Mouse (Mus musculus): Measurements from ENCODE around the gene Pak4. TPM values are rescaled to one million over a fixed set of nuclear protein-coding genes. Genes with fewer than 3 reads are reported as not detected.

The Pak4 gene
- polyA plus RNA-seq, 1 experiment from 2014 or later = 43.4 TPM

- H3K4me3 ChIP-seq = no peak overlapping the region
- no peak overlapping the region for H3K27ac ChIP-seq
- 73% methylated on average over 5 of the region's 5 CpGs for WGBS
- H3K36me3 ChIP-seq = no peaks in the 10 kb centered on the region
- no peak overlapping the region for H3K9ac ChIP-seq
- H3K4me2 ChIP-seq (replicated peaks) = no peak overlapping the region
- no peaks in the 10 kb centered on the region for H3K9me3 ChIP-seq
- H3K4me1 ChIP-seq = no peaks in the 10 kb centered on the region
- ATAC-seq (ENCODE audit: insufficient number of reproducible peaks, insufficient read depth, low FRiP score, low TSS enrichment) = no peak
- no peaks in the 10 kb centered on the region for H3K27me3 ChIP-seq
Measured at GRCm38 (mm10) chr7:28603136-28603535, 5.2 kb upstream of the Pak4 start.

GRCm38 (mm10) chr7:28601668-28602067 is 3.7 kb upstream of the Pak4 start:
- no peak overlapping the region for H3K27ac ChIP-seq
- H3K4me3 ChIP-seq = no peak overlapping the region
- WGBS = 26% methylated on average over 7 of the region's 7 CpGs
- H3K9me3 ChIP-seq = no peaks in the 10 kb centered on the region
- H3K4me1 ChIP-seq = peaks cover 7% of the 10 kb centered on the region
- no peak overlapping the region for H3K4me2 ChIP-seq (replicated peaks)
- H3K9ac ChIP-seq = no peak overlapping the region
- no peaks in the 10 kb centered on the region for H3K36me3 ChIP-seq
- H3K27me3 ChIP-seq = no peaks in the 10 kb centered on the region
- no peak for ATAC-seq (ENCODE audit: insufficient number of reproducible peaks, insufficient read depth, low FRiP score, low TSS enrichment)

GRCm38 (mm10) chr7:28601029-28601428 is 3.0 kb upstream of the Pak4 start:
- Histone ChIP-seq H3K4me1 (peaks cover 13% of the 10 kb centered on the region), H3K9me3 (no peaks in the 10 kb centered on the region), H3K27me3 (no peaks in the 10 kb centered on the region), H3K9ac (no peak overlapping the region), H3K4me3 (no peak overlapping the region), H3K36me3 (no peaks in the 10 kb centered on the region), H3K27ac (no peak overlapping the region), H3K4me2 (replicated peaks) (no peak overlapping the region)
- 15% methylated on average over 11 of the region's 11 CpGs for WGBS
- ATAC-seq (ENCODE audit: insufficient number of reproducible peaks, insufficient read depth, low FRiP score, low TSS enrichment) = no peak

GRCm38 (mm10) chr7:28598951-28599350 is 966 bp upstream of the Pak4 start:
- no peak overlapping the region for H3K4me3 ChIP-seq
- peaks cover 24% of the 10 kb centered on the region for H3K4me1 ChIP-seq
- no peak overlapping the region for H3K4me2 ChIP-seq (replicated peaks)
- no peaks in the 10 kb centered on the region for H3K9me3 ChIP-seq
- H3K9ac ChIP-seq = no peak overlapping the region
- H3K36me3 ChIP-seq = 0 out of 2 replicates have a peak, but pooled peaks cover 2% of the 10 kb centered on the region
- 64% methylated on average over 2 of the region's 2 CpGs for WGBS
- H3K27me3 ChIP-seq = no peaks in the 10 kb centered on the region
- ATAC-seq (ENCODE audit: insufficient number of reproducible peaks, insufficient read depth, low FRiP score, low TSS enrichment) = no peak
- H3K27ac ChIP-seq = no peak overlapping the region

GRCm38 (mm10) chr7:28597277-28597570 is 761 bp downstream of the Pak4 start:
- H3K9ac ChIP-seq = peak overlapping the region; percentile 58
- H3K4me1 ChIP-seq = peaks cover 40% of the 10 kb centered on the region
- H3K4me2 ChIP-seq (replicated peaks) = peak overlapping the region; percentile 76
- WGBS = 7% methylated on average over 9 of the region's 9 CpGs
- peak overlapping the region; percentile 84 for H3K27ac ChIP-seq
- no peaks in the 10 kb centered on the region for H3K27me3 ChIP-seq
- ATAC-seq (ENCODE audit: insufficient number of reproducible peaks, insufficient read depth, low FRiP score, low TSS enrichment) = peak; percentile 8; the same call in 1 of the 2 replicates
- H3K9me3 ChIP-seq = no peaks in the 10 kb centered on the region
- peak overlapping the region; percentile 63 for H3K4me3 ChIP-seq
- H3K36me3 ChIP-seq = 0 out of 2 replicates have a peak, but pooled peaks cover 2% of the 10 kb centered on the region

GRCm38 (mm10) chr7:28596436-28597276 is 1.3 kb downstream of the Pak4 start:
- no peak for ATAC-seq (ENCODE audit: insufficient number of reproducible peaks, insufficient read depth, low FRiP score, low TSS enrichment)
- H3K4me1 ChIP-seq = peaks cover 45% of the 10 kb centered on the region
- no peaks in the 10 kb centered on the region for H3K27me3 ChIP-seq
- no peaks in the 10 kb centered on the region for H3K9me3 ChIP-seq
- peak overlapping the region; percentile 63 for H3K4me3 ChIP-seq
- peak overlapping the region; percentile 84; the same call in 1 of the 2 replicates for H3K27ac ChIP-seq
- H3K9ac ChIP-seq = peak overlapping the region; percentile 58
- H3K36me3 ChIP-seq = 0 out of 2 replicates have a peak, but pooled peaks cover 2% of the 10 kb centered on the region
- peak overlapping the region; percentile 76 for H3K4me2 ChIP-seq (replicated peaks)
- 48% methylated on average over 20 of the region's 20 CpGs for WGBS

- Histone ChIP-seq H3K27ac (0 out of 2 replicates have a peak overlapping the region, but pooled peaks have one; percentile 0), H3K4me2 (replicated peaks) (peak overlapping the region; percentile 76), H3K4me3 (peak overlapping the region; percentile 63; the same call in 1 of the 2 replicates), H3K36me3 (0 out of 2 replicates have a peak, but pooled peaks cover 4% of the 10 kb centered on the region), H3K9me3 (no peaks in the 10 kb centered on the region), H3K9ac (0 out of 2 replicates have a peak overlapping the region, but pooled peaks have one; percentile 58), H3K4me1 (peaks cover 49% of the 10 kb centered on the region), H3K27me3 (no peaks in the 10 kb centered on the region)
- no peak for ATAC-seq (ENCODE audit: insufficient number of reproducible peaks, insufficient read depth, low FRiP score, low TSS enrichment)
- WGBS = 68% methylated on average over 8 of the region's 8 CpGs
Measured at GRCm38 (mm10) chr7:28595751-28596435, 2.1 kb downstream of the Pak4 start.

- 50% methylated on average over 14 of the region's 14 CpGs for WGBS
- H3K36me3 ChIP-seq = peaks cover 4% of the 10 kb centered on the region; the same call in 1 of the 2 replicates
- no peaks in the 10 kb centered on the region for H3K9me3 ChIP-seq
- H3K9ac ChIP-seq = no peak overlapping the region
- no peak for ATAC-seq (ENCODE audit: insufficient number of reproducible peaks, insufficient read depth, low FRiP score, low TSS enrichment)
- H3K4me1 ChIP-seq = peaks cover 59% of the 10 kb centered on the region
- H3K27me3 ChIP-seq = no peaks in the 10 kb centered on the region
- peak overlapping the region; percentile 47; the same call in 1 of the 2 replicates for H3K27ac ChIP-seq
- no peak overlapping the region for H3K4me3 ChIP-seq
- no peak overlapping the region for H3K4me2 ChIP-seq (replicated peaks)
Measured at GRCm38 (mm10) chr7:28593206-28594111, 4.5 kb downstream of the Pak4 start.

- ATAC-seq (ENCODE audit: insufficient number of reproducible peaks, insufficient read depth, low FRiP score, low TSS enrichment) = no peak
- Histone ChIP-seq H3K4me3 (no peak overlapping the region), H3K27me3 (no peaks in the 10 kb centered on the region), H3K4me2 (replicated peaks) (no peak overlapping the region), H3K27ac (no peak overlapping the region), H3K36me3 (peaks cover 4% of the 10 kb centered on the region; the same call in 1 of the 2 replicates), H3K4me1 (peaks cover 70% of the 10 kb centered on the region), H3K9ac (no peak overlapping the region), H3K9me3 (no peaks in the 10 kb centered on the region)
- 36% methylated on average over 1 of the region's 1 CpGs for WGBS
Measured at GRCm38 (mm10) chr7:28591862-28592261, 6.1 kb downstream of the Pak4 start.

- Histone ChIP-seq H3K36me3 (peaks cover 2% of the 10 kb centered on the region; the same call in 1 of the 2 replicates), H3K4me2 (replicated peaks) (no peak overlapping the region), H3K4me1 (peaks cover 59% of the 10 kb centered on the region), H3K9ac (0 out of 2 replicates have a peak overlapping the region, but pooled peaks have one; percentile 12), H3K27me3 (no peaks in the 10 kb centered on the region), H3K4me3 (no peak overlapping the region), H3K27ac (peak overlapping the region; percentile 63; the same call in 1 of the 2 replicates), H3K9me3 (no peaks in the 10 kb centered on the region)
- peak; percentile 5; the same call in 1 of the 2 replicates for ATAC-seq (ENCODE audit: insufficient number of reproducible peaks, insufficient read depth, low FRiP score, low TSS enrichment)
Measured at GRCm38 (mm10) chr7:28587644-28588043, 10.3 kb downstream of the Pak4 start.
